Mouse (Mus musculus): Measurements from ENCODE around the gene Dgke. TPM values are rescaled to one million over a fixed set of nuclear protein-coding genes. Genes with fewer than 3 reads are reported as not detected.
A peak's percentile ranks its signal among the peaks of the same experiment; 100 is the strongest.
"Not testable (repeated sequence)": the region's sequence is repeated elsewhere in the genome, so short reads cannot be mapped to it uniquely, and the experiment has no call there.

Dgke gene
- 4.9 and 8.2 TPM in 2 replicates for total RNA-seq (2017)

- no peak for ATAC-seq (replicated peaks; ENCODE audit: low read depth, poor library complexity, severe bottlenecking)
Observed at GRCm38 (mm10) chr11:89066750-89067149, at the start of gene Dgke. Dgke (minus strand) TSS chr11:89066850.

- no peak for ATAC-seq (replicated peaks; ENCODE audit: low read depth, poor library complexity, severe bottlenecking)
Observed at GRCm38 (mm10) chr11:89107180-89107807, 40.6 kb upstream of the Dgke start.

- peak; percentile 33; the same call in 1 of the 2 replicates for ATAC-seq (replicated peaks; ENCODE audit: low read depth, poor library complexity, severe bottlenecking)
Observed at GRCm38 (mm10) chr11:89105823-89106222, 39.2 kb upstream of the Dgke start.

GRCm38 (mm10) chr11:89105211-89105610, 38.6 kb upstream of the Dgke start:
- no peak for ATAC-seq (replicated peaks; ENCODE audit: low read depth, poor library complexity, severe bottlenecking)

- no peak for ATAC-seq (replicated peaks; ENCODE audit: low read depth, poor library complexity, severe bottlenecking)
Observed at GRCm38 (mm10) chr11:89103166-89103565, 36.5 kb upstream of the Dgke start.

GRCm38 (mm10) chr11:89100826-89101321, 34.2 kb upstream of the Dgke start:
- peak; percentile 80 for ATAC-seq (replicated peaks; ENCODE audit: low read depth, poor library complexity, severe bottlenecking)

- peak; percentile 94 for ATAC-seq (replicated peaks; ENCODE audit: low read depth, poor library complexity, severe bottlenecking)
Observed at GRCm38 (mm10) chr11:89100403-89100802, 33.8 kb upstream of the Dgke start.

GRCm38 (mm10) chr11:89098930-89099329, 32.3 kb upstream of the Dgke start:
- ATAC-seq (replicated peaks; ENCODE audit: low read depth, poor library complexity, severe bottlenecking): no peak

GRCm38 (mm10) chr11:89098083-89098835, 31.6 kb upstream of the Dgke start:
- ATAC-seq (replicated peaks; ENCODE audit: low read depth, poor library complexity, severe bottlenecking): peak; percentile 20

- not testable (repeated sequence) for ATAC-seq (replicated peaks; ENCODE audit: low read depth, poor library complexity, severe bottlenecking)
Observed at GRCm38 (mm10) chr11:89097292-89097691, 30.6 kb upstream of the Dgke start.

GRCm38 (mm10) chr11:89095306-89095705, 28.7 kb upstream of the Dgke start:
- no peak for ATAC-seq (replicated peaks; ENCODE audit: low read depth, poor library complexity, severe bottlenecking)

GRCm38 (mm10) chr11:89092714-89093113, 26.1 kb upstream of the Dgke start:
- ATAC-seq (replicated peaks; ENCODE audit: low read depth, poor library complexity, severe bottlenecking): peak; percentile 70

GRCm38 (mm10) chr11:89090359-89090758, 23.7 kb upstream of the Dgke start:
- ATAC-seq (replicated peaks; ENCODE audit: low read depth, poor library complexity, severe bottlenecking): not testable (repeated sequence)

- no peak for ATAC-seq (replicated peaks; ENCODE audit: low read depth, poor library complexity, severe bottlenecking)
Observed at GRCm38 (mm10) chr11:89088754-89089153, 22.1 kb upstream of the Dgke start.

- ATAC-seq (replicated peaks; ENCODE audit: low read depth, poor library complexity, severe bottlenecking): no peak
Observed at GRCm38 (mm10) chr11:89086208-89086809, 19.7 kb upstream of the Dgke start.

- peak; percentile 64; the same call in 1 of the 2 replicates for ATAC-seq (replicated peaks; ENCODE audit: low read depth, poor library complexity, severe bottlenecking)
Observed at GRCm38 (mm10) chr11:89084601-89085000, 18.0 kb upstream of the Dgke start.

GRCm38 (mm10) chr11:89082691-89083090, 16.0 kb upstream of the Dgke start:
- not testable (repeated sequence) for ATAC-seq (replicated peaks; ENCODE audit: low read depth, poor library complexity, severe bottlenecking)

GRCm38 (mm10) chr11:89081906-89082305, 15.3 kb upstream of the Dgke start:
- not testable (repeated sequence) for ATAC-seq (replicated peaks; ENCODE audit: low read depth, poor library complexity, severe bottlenecking)

GRCm38 (mm10) chr11:89078996-89079680, 12.5 kb upstream of the Dgke start:
- peak; percentile 59 for ATAC-seq (replicated peaks; ENCODE audit: low read depth, poor library complexity, severe bottlenecking)

- ATAC-seq (replicated peaks; ENCODE audit: low read depth, poor library complexity, severe bottlenecking): no peak
Observed at GRCm38 (mm10) chr11:89078305-89078704, 11.7 kb upstream of the Dgke start.

Measured in common myeloid progenitor, adult 5-6 weeks (primary cell).